Mouse (Mus musculus) stomach, embryonic 15.5 days (tissue): ENCODE data around the gene Prkacb. TPM values are rescaled to one million over a fixed set of nuclear protein-coding genes. Genes with fewer than 3 reads are reported as not detected.

Experiments
- ATAC-seq: fragments of 200-750 bp; cut with Nextera tagmentation; 2 replicates; pipeline ENCODE4 v1.8.0; 2017; ENCODE audit warnings: low read depth, moderate number of reproducible peaks, moderate TSS enrichment; ENCODE audit not compliant: insufficient read depth, low FRiP score
- H3K27ac ChIP-seq: fragments of 300-500 bp; sonication (generic); 2 replicates; pipeline ENCODE4 v1.5.1; 2015; ENCODE audit warnings: mild to moderate bottlenecking, inconsistent platforms
- H3K27me3 ChIP-seq: fragments of 300-500 bp; sonication (generic); replicated peaks from 2 replicates; pipeline ENCODE4 v1.6.1; 2015; ENCODE audit warnings: inconsistent platforms
- H3K36me3 ChIP-seq: fragments of 300-500 bp; sonication (generic); 2 replicates; pipeline ENCODE4 v1.6.1; 2015; ENCODE audit warnings: inconsistent platforms
- H3K4me1 ChIP-seq: fragments of 300-500 bp; sonication (generic); 2 replicates; pipeline ENCODE4 v1.6.1; 2015; ENCODE audit warnings: inconsistent platforms
- H3K4me2 ChIP-seq: fragments of 300-500 bp; sonication (generic); 2 replicates; pipeline ENCODE4 v1.6.1; 2015; ENCODE audit warnings: mild to moderate bottlenecking, inconsistent platforms
- H3K4me3 ChIP-seq: fragments of 300-500 bp; sonication (generic); replicated peaks from 2 replicates; pipeline ENCODE4 v1.5.1; 2015; ENCODE audit warnings: inconsistent platforms
- H3K9ac ChIP-seq: fragments of 300-500 bp; sonication (generic); 2 replicates; pipeline ENCODE4 v1.6.1; 2015; ENCODE audit warnings: inconsistent platforms
- H3K9me3 ChIP-seq: fragments of 300-500 bp; sonication (generic); 2 replicates; pipeline ENCODE4 v1.6.1; 2016; ENCODE audit warnings: inconsistent platforms
- WGBS: fragments of 180-500 bp; shearing (Covaris S2); methylation state at CpG from one replicate; pipeline ENCODE4 v1.1.7; 2015; 5-methylcytosine and 5-hydroxymethylcytosine counted together
- polyA plus RNA-seq: library from polyadenylated mRNA; unstranded; fragments of >200 nt; fragmentation: Nextera tagmentation; extraction: Ambion mirVana; gene quantifications from 2 replicates; pipeline ENCODE4 v1.2.1, GENCODE M21; 2015

The Prkacb gene
- polyA plus RNA-seq, 1 experiment from 2014 or later: 51.5 TPM

DNA sequence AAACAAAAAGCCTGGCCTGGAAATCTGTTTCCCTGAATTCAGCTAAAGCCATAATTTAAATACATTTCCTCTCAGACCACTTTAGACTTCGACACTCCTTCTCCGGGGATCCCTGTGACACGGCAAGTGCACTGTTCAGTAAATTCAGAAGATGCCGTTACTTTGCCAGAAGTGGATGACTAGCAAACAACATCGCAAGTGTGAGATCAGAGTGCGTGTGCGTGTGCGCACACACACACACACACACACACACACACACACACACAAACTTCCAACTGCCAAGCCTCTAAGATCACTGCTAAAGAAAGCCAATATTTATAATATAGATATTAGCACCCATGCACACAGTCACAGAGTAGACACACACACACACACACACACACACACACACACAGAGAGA is 131.1 kb downstream of the Prkacb start:
- no peak overlapping the region for H3K27ac ChIP-seq
- no peaks in the 10 kb centered on the region for H3K27me3 ChIP-seq
- no peak overlapping the region for H3K9ac ChIP-seq
- H3K36me3 ChIP-seq: no peaks in the 10 kb centered on the region
- 0 out of 2 replicates have a peak, but pooled peaks cover 5% of the 10 kb centered on the region for H3K4me1 ChIP-seq
- no peak for ATAC-seq
- 58% methylated on average over 8 of the region's 8 CpGs for WGBS
- H3K9me3 ChIP-seq: no peaks in the 10 kb centered on the region
- H3K4me3 ChIP-seq: peak overlapping the region; percentile 23; the same call in 1 of the 2 replicates
- peak overlapping the region; percentile 55 for H3K4me2 ChIP-seq

DNA sequence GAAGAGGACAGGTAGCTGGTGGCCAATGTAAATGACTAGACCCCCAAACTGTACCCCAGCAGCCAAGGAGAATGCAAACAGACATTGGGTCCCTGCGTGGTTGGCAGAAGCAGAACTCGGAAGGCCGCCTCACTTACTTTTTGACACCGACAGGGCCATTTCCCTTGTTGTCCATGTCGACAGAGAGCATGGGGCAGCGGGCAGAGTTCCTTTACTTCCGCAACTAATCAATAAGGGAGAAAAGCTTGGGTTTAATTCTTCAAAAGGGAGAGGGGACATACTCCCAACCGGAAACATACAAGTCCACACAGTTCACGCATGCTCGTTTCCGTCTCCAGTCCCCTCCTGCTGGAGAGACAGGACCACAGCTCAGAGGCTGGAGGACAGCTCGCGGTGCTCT is 132.2 kb downstream of the Prkacb start:
- no peak overlapping the region for H3K27ac ChIP-seq
- H3K4me3 ChIP-seq: no peak overlapping the region
- H3K9ac ChIP-seq: no peak overlapping the region
- H3K4me2 ChIP-seq: no peak overlapping the region
- ATAC-seq: no peak
- 92% methylated on average over 13 of the region's 13 CpGs for WGBS
- no peaks in the 10 kb centered on the region for H3K27me3 ChIP-seq
- H3K4me1 ChIP-seq: 0 out of 2 replicates have a peak, but pooled peaks cover 5% of the 10 kb centered on the region
- H3K36me3 ChIP-seq: no peaks in the 10 kb centered on the region
- H3K9me3 ChIP-seq: no peaks in the 10 kb centered on the region

DNA sequence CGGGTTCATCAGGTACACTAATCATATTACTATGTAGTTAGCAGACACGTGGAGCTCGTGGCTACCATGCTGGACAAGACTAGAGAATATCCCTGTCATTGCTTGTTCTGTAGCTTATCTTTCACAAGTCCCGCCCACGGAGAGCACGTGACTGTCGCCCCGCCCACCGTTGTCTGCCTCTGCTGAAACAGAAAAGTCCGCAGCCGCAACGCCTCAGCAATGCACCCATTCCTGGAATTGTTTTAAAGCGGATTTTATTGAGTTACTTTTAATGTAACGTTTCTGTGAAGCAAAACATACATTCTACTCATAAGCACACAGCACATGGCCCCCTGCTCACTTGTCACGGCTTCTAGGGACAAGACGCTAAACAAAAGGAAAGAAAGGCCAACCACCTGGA is 133.1 kb downstream of the Prkacb start:
- Histone ChIP-seq H3K9me3 (no peaks in the 10 kb centered on the region), H3K4me2 (no peak overlapping the region), H3K27ac (no peak overlapping the region), H3K27me3 (no peaks in the 10 kb centered on the region), H3K4me3 (no peak overlapping the region), H3K4me1 (0 out of 2 replicates have a peak, but pooled peaks cover under 1% of the 10 kb centered on the region), H3K9ac (no peak overlapping the region), H3K36me3 (no peaks in the 10 kb centered on the region)
- 91% methylated on average over 16 of the region's 16 CpGs for WGBS
- ATAC-seq: no peak

Other genes with a start within 250 kb of the Prkacb start
- 0.43 and 1.5 TPM in 2 replicates for gene Uox, start 242.6 kb downstream of the Prkacb start, polyA plus RNA-seq
- gene Dnase2b, start 197.4 kb downstream of the Prkacb start, polyA plus RNA-seq: 0.23 and 0.24 TPM in 2 replicates
- not detected in 2 replicates for gene 4930503B20Rik, start 161.7 kb downstream of the Prkacb start, polyA plus RNA-seq
- 0.67 and 0.86 TPM in 2 replicates for gene Samd13, start 127.4 kb downstream of the Prkacb start, polyA plus RNA-seq
- 2.6 and 2.9 TPM in 2 replicates for gene Ttll7, start 39.4 kb upstream of the Prkacb start, polyA plus RNA-seq